Mouse (Mus musculus) lung, postnatal 0 days (tissue): ENCODE measurements around the gene 1700012B09Rik.

Experiments used
- CTCF ChIP-seq: IDR thresholded peaks from 2 replicates; pipeline ENCODE4 v1.5.1; 2016; ENCODE audit warnings: antibody characterized with exemption, mild to moderate bottlenecking
- EP300 ChIP-seq: IDR thresholded peaks from 2 replicates; pipeline ENCODE4 v1.6.1; 2016; ENCODE audit warnings: antibody characterized with exemption, mild to moderate bottlenecking, control low read depth

- no peak for TF ChIP-seq EP300
- no peak for TF ChIP-seq CTCF
Observed at GRCm38 (mm10) chr9:14806786-14807185, 36.0 kb upstream of the 1700012B09Rik start.
